Mouse (Mus musculus): ENCODE results near the gene Enox1. TPM values are rescaled to one million over a fixed set of nuclear protein-coding genes. Genes with fewer than 3 reads are reported as not detected.

Enox1 gene
- total RNA-seq, 1 experiment = 25.3 TPM

DNA sequence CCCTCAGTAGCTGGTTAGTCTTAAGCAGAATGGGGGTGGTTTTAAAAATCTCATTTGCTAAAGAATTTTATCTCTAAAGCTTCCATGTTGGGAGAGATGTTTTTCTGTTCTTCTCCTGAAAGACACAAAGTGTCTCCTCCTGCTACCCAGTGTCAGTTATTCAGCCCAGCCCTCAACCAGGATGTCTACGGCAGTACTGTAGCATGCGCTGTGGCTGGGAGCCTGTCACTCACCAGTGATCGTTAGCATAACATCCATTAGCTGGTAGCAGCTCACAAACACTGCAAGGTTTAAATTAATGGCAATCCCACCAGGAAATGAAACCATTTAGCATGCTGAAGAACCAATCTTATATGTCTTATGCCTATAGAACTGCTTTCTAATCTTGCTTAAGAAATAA lies 511.5 kb downstream of the Enox1 start:
- Histone ChIP-seq H3K9me3 (ENCODE audit: control insufficient read depth, insufficient read depth, low read depth, low read length) (no peaks in the 10 kb centered on the region), H3K4me1 (ENCODE audit: control insufficient read depth in 2 of 2, insufficient read depth in 2 of 2, low read length in 2 of 2, poor library complexity in 1 of 2) (no peaks in the 10 kb centered on the region), H3K36me3 (ENCODE audit: control insufficient read depth, insufficient read depth, low read length, poor library complexity, severe bottlenecking) (peaks cover 42% of the 10 kb centered on the region), H3K4me3 (ENCODE audit: insufficient read depth in 1 of 2, low read depth in 1 of 2, low read length in 2 of 2, poor library complexity in 1 of 2, severe bottlenecking in 1 of 2) (no peak overlapping the region), H3K27ac (ENCODE audit: insufficient read depth, low read depth, low read length, poor library complexity, severe bottlenecking) (no peak overlapping the region), H3K9ac (ENCODE audit: insufficient read depth, low read depth, low read length, poor library complexity, severe bottlenecking) (no peak overlapping the region)
- DNase-seq (ENCODE audit: low read depth, low spot score) = no peak
- in situ Hi-C loops (cut with MboI; ENCODE audit: low sequenced_read_pairs in 2 of 2, unreplicated experiment in 2 of 2) = no loop called here
- TF ChIP-seq ZC3H11A (IDR thresholded peaks at IDR 0.05; ENCODE audit: borderline replicate concordance, low read depth, low read length) (no peak), MAFK (IDR thresholded peaks at IDR 0.05; ENCODE audit: insufficient read depth, low read depth, low read length) (no peak), CHD2 (IDR thresholded peaks at IDR 0.05; ENCODE audit: low read depth, low read length) (no peak)

DNA sequence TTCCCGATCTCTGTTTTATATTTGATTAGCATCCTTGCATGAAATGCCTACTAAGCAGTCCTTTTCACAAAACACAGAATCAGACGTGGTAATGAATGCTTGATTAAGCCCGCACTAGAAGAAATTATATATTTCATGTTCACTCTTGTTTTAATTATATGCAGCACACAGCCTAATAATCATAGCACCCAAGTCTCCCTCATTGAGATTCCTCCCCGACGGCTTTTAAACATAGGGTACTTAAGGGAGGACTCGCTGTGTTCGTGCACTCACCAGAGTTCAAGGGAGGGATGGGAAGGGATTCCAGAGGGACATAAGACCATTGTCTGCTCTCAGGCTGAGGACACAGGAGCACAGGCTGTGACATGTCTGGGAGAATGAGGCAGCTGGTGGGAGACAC lies 512.9 kb downstream of the Enox1 start:
- Histone ChIP-seq H3K27ac (ENCODE audit: insufficient read depth, low read depth, low read length, poor library complexity, severe bottlenecking) (no peak overlapping the region), H3K36me3 (ENCODE audit: control insufficient read depth, insufficient read depth, low read length, poor library complexity, severe bottlenecking) (peaks cover 41% of the 10 kb centered on the region), H3K9me3 (ENCODE audit: control insufficient read depth, insufficient read depth, low read depth, low read length) (no peaks in the 10 kb centered on the region), H3K4me3 (ENCODE audit: insufficient read depth in 1 of 2, low read depth in 1 of 2, low read length in 2 of 2, poor library complexity in 1 of 2, severe bottlenecking in 1 of 2) (no peak overlapping the region), H3K9ac (ENCODE audit: insufficient read depth, low read depth, low read length, poor library complexity, severe bottlenecking) (no peak overlapping the region), H3K4me1 (ENCODE audit: control insufficient read depth in 2 of 2, insufficient read depth in 2 of 2, low read length in 2 of 2, poor library complexity in 1 of 2) (no peaks in the 10 kb centered on the region)
- DNase-seq (ENCODE audit: low read depth, low spot score) = no peak
- in situ Hi-C loops (cut with MboI; ENCODE audit: low sequenced_read_pairs in 2 of 2, unreplicated experiment in 2 of 2) = no loop called here
- TF ChIP-seq ZNF384 (IDR thresholded peaks at IDR 0.05; ENCODE audit: low read depth, low read length) = no peak
- no peak for TF ChIP-seq HCFC1 (IDR thresholded peaks at IDR 0.05; ENCODE audit: borderline replicate concordance, insufficient read depth, low read length)
- TF ChIP-seq MAFK (IDR thresholded peaks at IDR 0.05; ENCODE audit: insufficient read depth, low read depth, low read length) = no peak
- no peak for TF ChIP-seq CHD2 (IDR thresholded peaks at IDR 0.05; ENCODE audit: low read depth, low read length)
- no peak for TF ChIP-seq ZC3H11A (IDR thresholded peaks at IDR 0.05; ENCODE audit: borderline replicate concordance, low read depth, low read length)

DNA sequence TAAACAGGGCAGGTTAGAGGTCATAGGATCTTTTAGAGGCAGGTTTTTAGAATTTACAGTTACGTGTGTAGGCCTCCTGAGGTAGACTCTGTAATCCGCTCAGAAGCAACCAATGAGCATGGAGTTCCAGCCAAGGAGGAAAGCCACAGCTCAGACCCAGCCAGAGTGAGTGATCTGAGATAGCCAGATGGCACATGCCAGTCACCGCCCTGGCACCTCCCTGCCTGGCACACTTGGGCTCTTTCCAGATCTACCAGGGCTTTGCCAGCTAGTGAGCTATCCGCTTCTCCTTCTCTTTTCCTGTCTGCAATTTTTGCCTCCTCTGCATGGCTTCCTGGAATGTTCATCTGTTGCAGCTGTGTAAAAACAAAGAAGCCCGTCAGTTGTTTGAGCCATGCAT lies 514.4 kb downstream of the Enox1 start:
- no peak overlapping the region for H3K4me3 ChIP-seq (ENCODE audit: insufficient read depth in 1 of 2, low read depth in 1 of 2, low read length in 2 of 2, poor library complexity in 1 of 2, severe bottlenecking in 1 of 2)
- H3K27ac ChIP-seq (ENCODE audit: insufficient read depth, low read depth, low read length, poor library complexity, severe bottlenecking) = no peak overlapping the region
- no peaks in the 10 kb centered on the region for H3K9me3 ChIP-seq (ENCODE audit: control insufficient read depth, insufficient read depth, low read depth, low read length)
- H3K36me3 ChIP-seq (ENCODE audit: control insufficient read depth, insufficient read depth, low read length, poor library complexity, severe bottlenecking) = peaks cover 41% of the 10 kb centered on the region
- H3K9ac ChIP-seq (ENCODE audit: insufficient read depth, low read depth, low read length, poor library complexity, severe bottlenecking) = no peak overlapping the region
- in situ Hi-C loops (cut with MboI; ENCODE audit: low sequenced_read_pairs in 2 of 2, unreplicated experiment in 2 of 2) = no loop called here
- no peak for DNase-seq (ENCODE audit: low read depth, low spot score)
- TF ChIP-seq HCFC1 (IDR thresholded peaks at IDR 0.05; ENCODE audit: borderline replicate concordance, insufficient read depth, low read length) = no peak
- TF ChIP-seq ZNF384 (IDR thresholded peaks at IDR 0.05; ENCODE audit: low read depth, low read length) = no peak
- no peak for TF ChIP-seq ZC3H11A (IDR thresholded peaks at IDR 0.05; ENCODE audit: borderline replicate concordance, low read depth, low read length)
- TF ChIP-seq CHD2 (IDR thresholded peaks at IDR 0.05; ENCODE audit: low read depth, low read length) = no peak
- TF ChIP-seq MAFK (IDR thresholded peaks at IDR 0.05; ENCODE audit: insufficient read depth, low read depth, low read length) = no peak
- H3K4me1 ChIP-seq (ENCODE audit: control insufficient read depth in 2 of 2, insufficient read depth in 2 of 2, low read length in 2 of 2, poor library complexity in 1 of 2) = no peaks in the 10 kb centered on the region

DNA sequence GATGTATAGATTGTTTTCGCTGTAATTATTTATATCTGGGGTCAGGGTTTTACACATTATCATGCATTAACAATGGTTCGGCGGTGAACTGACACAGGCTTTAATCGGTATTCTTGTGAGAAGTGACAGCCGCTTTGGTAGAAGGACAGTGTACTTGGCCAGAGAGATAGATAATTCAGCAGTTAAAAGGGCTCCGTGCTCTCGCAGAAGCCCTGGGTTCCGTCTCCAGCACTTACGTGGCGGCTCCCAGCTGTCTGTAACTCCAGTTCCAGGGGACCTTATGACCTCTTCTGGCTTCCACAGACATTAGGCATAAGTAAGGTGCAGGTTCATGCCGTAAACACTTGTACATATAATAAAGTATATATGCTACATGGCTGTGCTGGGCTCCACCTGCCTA lies 515.4 kb downstream of the Enox1 start:
- H3K4me1 ChIP-seq (ENCODE audit: control insufficient read depth in 2 of 2, insufficient read depth in 2 of 2, low read length in 2 of 2, poor library complexity in 1 of 2) = no peaks in the 10 kb centered on the region

DNA sequence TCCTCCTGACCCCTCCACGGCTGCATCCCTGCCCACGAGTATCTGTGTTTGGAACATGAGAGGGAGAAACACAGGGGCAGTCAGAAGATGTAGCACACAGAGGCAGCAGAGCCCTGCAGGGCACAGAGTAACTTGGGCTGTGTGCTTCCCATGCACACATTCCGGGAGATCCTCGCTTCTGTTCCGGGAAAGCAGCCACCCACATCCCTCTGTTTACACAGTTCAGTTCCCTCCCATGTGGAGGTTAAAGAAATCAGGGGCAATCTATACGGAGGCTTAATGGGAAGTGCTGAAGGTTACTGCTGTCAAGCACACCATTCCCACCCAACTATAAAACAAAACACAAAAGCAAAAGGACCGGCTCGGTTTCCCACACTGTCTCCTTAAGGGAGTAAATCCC lies 516.6 kb downstream of the Enox1 start:
- DNase-seq (ENCODE audit: low read depth, low spot score) = no peak

More for the DNA sequence above, 515.4 kb downstream of the Enox1 start:
- H3K27ac ChIP-seq (ENCODE audit: insufficient read depth, low read depth, low read length, poor library complexity, severe bottlenecking) = no peak overlapping the region
- no peak for TF ChIP-seq HCFC1 (IDR thresholded peaks at IDR 0.05; ENCODE audit: borderline replicate concordance, insufficient read depth, low read length)
- TF ChIP-seq MAFK (IDR thresholded peaks at IDR 0.05; ENCODE audit: insufficient read depth, low read depth, low read length) = no peak
- no peak for TF ChIP-seq ZNF384 (IDR thresholded peaks at IDR 0.05; ENCODE audit: low read depth, low read length)
- no peak for TF ChIP-seq ZC3H11A (IDR thresholded peaks at IDR 0.05; ENCODE audit: borderline replicate concordance, low read depth, low read length)
- TF ChIP-seq CHD2 (IDR thresholded peaks at IDR 0.05; ENCODE audit: low read depth, low read length) = no peak
- no peaks in the 10 kb centered on the region for H3K9me3 ChIP-seq (ENCODE audit: control insufficient read depth, insufficient read depth, low read depth, low read length)
- in situ Hi-C loops (cut with MboI; ENCODE audit: low sequenced_read_pairs in 2 of 2, unreplicated experiment in 2 of 2) = no loop called here
- H3K9ac ChIP-seq (ENCODE audit: insufficient read depth, low read depth, low read length, poor library complexity, severe bottlenecking) = no peak overlapping the region
- no peak overlapping the region for H3K4me3 ChIP-seq (ENCODE audit: insufficient read depth in 1 of 2, low read depth in 1 of 2, low read length in 2 of 2, poor library complexity in 1 of 2, severe bottlenecking in 1 of 2)
- DNase-seq (ENCODE audit: low read depth, low spot score) = no peak
- H3K36me3 ChIP-seq (ENCODE audit: control insufficient read depth, insufficient read depth, low read length, poor library complexity, severe bottlenecking) = peaks cover 40% of the 10 kb centered on the region

More for the DNA sequence above, 516.6 kb downstream of the Enox1 start:
- in situ Hi-C loops (cut with MboI; ENCODE audit: low sequenced_read_pairs in 2 of 2, unreplicated experiment in 2 of 2) = no loop called here
- Histone ChIP-seq H3K9me3 (ENCODE audit: control insufficient read depth, insufficient read depth, low read depth, low read length) (no peaks in the 10 kb centered on the region), H3K4me3 (ENCODE audit: insufficient read depth in 1 of 2, low read depth in 1 of 2, low read length in 2 of 2, poor library complexity in 1 of 2, severe bottlenecking in 1 of 2) (no peak overlapping the region), H3K36me3 (ENCODE audit: control insufficient read depth, insufficient read depth, low read length, poor library complexity, severe bottlenecking) (peaks cover 42% of the 10 kb centered on the region), H3K27ac (ENCODE audit: insufficient read depth, low read depth, low read length, poor library complexity, severe bottlenecking) (no peak overlapping the region), H3K9ac (ENCODE audit: insufficient read depth, low read depth, low read length, poor library complexity, severe bottlenecking) (no peak overlapping the region), H3K4me1 (ENCODE audit: control insufficient read depth in 2 of 2, insufficient read depth in 2 of 2, low read length in 2 of 2, poor library complexity in 1 of 2) (no peaks in the 10 kb centered on the region)
- TF ChIP-seq CHD2 (IDR thresholded peaks at IDR 0.05; ENCODE audit: low read depth, low read length) (no peak), ZNF384 (IDR thresholded peaks at IDR 0.05; ENCODE audit: low read depth, low read length) (no peak), ZC3H11A (IDR thresholded peaks at IDR 0.05; ENCODE audit: borderline replicate concordance, low read depth, low read length) (no peak), MAFK (IDR thresholded peaks at IDR 0.05; ENCODE audit: insufficient read depth, low read depth, low read length) (no peak), HCFC1 (IDR thresholded peaks at IDR 0.05; ENCODE audit: borderline replicate concordance, insufficient read depth, low read length) (no peak)
